In genomic region chr4:115709792-115710418, GRCm38 (mm10) we compare ENCODE assay signal across 8 mouse cellular contexts. TPM values are rescaled to one million over a fixed set of nuclear protein-coding genes. Genes with fewer than 3 reads are reported as not detected.
DNase-seq lines count a peak whose midpoint lies in the region; ATAC-seq lines count a peak whose summit lies in the region.

No protein-coding gene starts in this region.

- DNase-seq in adrenal gland, adult 2 months, result peak; percentile 83
- peak; percentile 70 for DNase-seq in embryo, embryonic 11.5 days (ENCODE audit: low read depth, low spot score)
- peak; percentile 67 to 71 for DNase-seq in gastrocnemius, postnatal 36 days
- peak; percentile 86 to 90 for DNase-seq in left cerebral cortex, postnatal 14 days (ENCODE audit: low spot score in 2 of 2)
- peak; percentile 81 for DNase-seq in mesoderm, embryonic 11.5 days (ENCODE audit: low read depth, low spot score)
- DNase-seq in skeletal muscle tissue, adult 2 months (ENCODE audit: low read depth, low spot score), result peak; percentile 54

- no peak overlapping the region for H3K4me3 ChIP-seq in intestine, embryonic 15.5 days (replicated peaks)

- no peaks in the 10 kb centered on the region for H3K4me1 ChIP-seq in intestine, embryonic 15.5 days (replicated peaks)

- intact Hi-C loops in gastrocnemius, postnatal 36 days (cut with DNase I), result loop anchor here (5.0 kb wide), 1 partner anchor 233 kb away; no protein-coding TSS in a partner anchor
- intact Hi-C loops in left cerebral cortex, postnatal 14 days (cut with DNase I), result loop anchor here (2.0 to 5.0 kb wide), 2 partner anchors 228 to 609 kb away; no protein-coding TSS in a partner anchor

- WGBS in intestine, embryonic 15.5 days, result 10% methylated on average over 12 of the region's 13 CpGs

- no peaks in the 10 kb centered on the region for H3K27me3 ChIP-seq in intestine, embryonic 15.5 days (replicated peaks)

- no peak overlapping the region for H3K27ac ChIP-seq in intestine, embryonic 15.5 days

- H3K36me3 ChIP-seq in intestine, embryonic 15.5 days, result no peaks in the 10 kb centered on the region

- peak overlapping the region; percentile 54 for H3K4me2 ChIP-seq in intestine, embryonic 15.5 days (replicated peaks)

- ATAC-seq in intestine, embryonic 15.5 days, result peak; percentile 72
- ATAC-seq in monocyte, adult 5-6 weeks (replicated peaks; ENCODE audit: insufficient number of reproducible peaks, low FRiP score, low TSS enrichment, poor library complexity, severe bottlenecking), result no peak

- no peak overlapping the region for H3K9ac ChIP-seq in intestine, embryonic 15.5 days

- no peaks in the 10 kb centered on the region for H3K9me3 ChIP-seq in intestine, embryonic 15.5 days

RNA-seq across cellular contexts. Expression of gene Efcab14, which starts 27.6 kb away (rescaled TPM):
- 10 to 100 TPM; 82.3 to 86.1 TPM for total RNA-seq in adrenal gland, adult 2 months (2021)
- 29.4 and 31.3 TPM in 2 replicates for polyA plus RNA-seq in adrenal gland, adult 2 months (2012; rRNA removed)
- total RNA-seq in gastrocnemius, postnatal 36 days (2021), result 10 to 100 TPM; 35.1 to 35.2 TPM
- polyA plus RNA-seq in intestine, embryonic 15.5 days (2015; fragmentation: Nextera tagmentation; extraction: Ambion mirVana), result 31.2 and 32.0 TPM in 2 replicates
- 10 to 100 TPM; 44.1 to 45.9 TPM for total RNA-seq in left cerebral cortex, postnatal 14 days (2021)
- total RNA-seq in monocyte, adult 5-6 weeks (2017), result 23.1 to 39.7 TPM (median 23.5 TPM) in 3 replicates
